Mouse (Mus musculus) adipocyte (in vitro differentiated cells): ENCODE results near the gene Vamp1.
"Not testable (repeated sequence)": the region's sequence is repeated elsewhere in the genome, so short reads cannot be mapped to it uniquely, and the experiment has no call there.

ENCODE experiments used
- DNase-seq: peaks from one replicate; pipeline ENCODE4 v3.0.0-alpha.2; 2016; ENCODE audit warnings: low spot score

Vamp1 gene

GRCm38 (mm10) chr6:125244551-125244950, 29.2 kb downstream of the Vamp1 start:
- DNase-seq, result peak; percentile 31

GRCm38 (mm10) chr6:125252285-125252684, 36.9 kb downstream of the Vamp1 start:
- DNase-seq, result no peak

DNA sequence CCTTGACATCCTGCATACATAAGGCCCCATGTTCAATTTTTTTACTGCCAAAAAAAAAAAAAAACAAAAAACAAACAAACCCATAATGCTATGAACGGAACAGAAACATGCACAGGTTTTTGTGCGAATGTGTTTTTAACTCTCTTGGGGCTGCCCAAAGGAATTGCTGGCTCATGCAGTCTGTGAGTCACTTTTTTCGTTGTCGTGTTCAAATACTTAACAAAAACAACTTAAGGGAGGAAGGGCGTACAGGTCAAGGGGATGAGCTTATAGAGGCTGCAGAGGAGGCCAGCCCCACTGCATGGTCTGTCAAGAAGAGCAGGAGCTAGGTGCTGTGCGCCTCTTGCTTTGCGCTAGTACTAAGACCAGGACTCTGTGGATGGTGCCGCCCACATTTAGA, 37.4 kb downstream of the Vamp1 start:
- DNase-seq, result no peak

DNA sequence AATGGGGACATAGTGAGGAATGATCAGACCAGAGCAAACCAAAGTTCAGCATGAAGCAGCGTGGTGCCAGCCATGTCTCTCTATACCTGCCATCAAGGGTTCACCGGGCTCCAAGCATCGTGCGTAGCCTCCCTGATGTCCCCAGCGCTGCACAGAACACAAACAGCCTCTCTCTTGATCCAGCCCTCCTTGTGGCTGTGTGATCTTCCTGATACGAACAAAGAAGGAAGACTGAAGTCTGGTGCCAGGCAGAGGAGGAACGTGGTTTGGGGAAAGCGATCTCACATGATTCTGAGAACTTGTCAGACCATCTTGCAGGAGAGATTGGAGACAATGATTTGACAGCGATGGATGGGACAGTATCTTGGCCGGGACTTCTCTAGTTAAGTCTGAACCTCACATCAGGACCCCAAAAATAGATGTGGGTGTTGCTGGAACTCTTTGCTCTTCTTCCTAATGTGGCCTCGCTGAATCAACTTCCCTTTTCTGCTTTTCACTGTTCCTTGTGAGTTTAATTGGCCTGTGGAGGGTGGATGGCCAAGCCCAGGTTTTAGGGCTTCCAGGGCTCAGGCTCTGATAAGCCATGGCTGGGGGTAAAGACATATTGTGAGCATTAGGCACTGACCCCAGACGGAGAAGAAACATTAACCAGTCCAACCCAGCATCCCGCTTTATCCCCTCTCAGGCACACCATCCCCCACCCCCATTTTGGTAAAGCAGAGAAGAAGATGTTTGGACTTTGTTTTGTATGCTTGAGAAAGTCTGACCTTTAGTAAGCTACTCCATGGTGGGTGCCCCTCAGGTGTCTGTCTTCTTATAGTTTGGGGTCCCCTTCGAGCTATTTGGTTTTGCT, 38.7 kb downstream of the Vamp1 start:
- DNase-seq, result no peak

DNA sequence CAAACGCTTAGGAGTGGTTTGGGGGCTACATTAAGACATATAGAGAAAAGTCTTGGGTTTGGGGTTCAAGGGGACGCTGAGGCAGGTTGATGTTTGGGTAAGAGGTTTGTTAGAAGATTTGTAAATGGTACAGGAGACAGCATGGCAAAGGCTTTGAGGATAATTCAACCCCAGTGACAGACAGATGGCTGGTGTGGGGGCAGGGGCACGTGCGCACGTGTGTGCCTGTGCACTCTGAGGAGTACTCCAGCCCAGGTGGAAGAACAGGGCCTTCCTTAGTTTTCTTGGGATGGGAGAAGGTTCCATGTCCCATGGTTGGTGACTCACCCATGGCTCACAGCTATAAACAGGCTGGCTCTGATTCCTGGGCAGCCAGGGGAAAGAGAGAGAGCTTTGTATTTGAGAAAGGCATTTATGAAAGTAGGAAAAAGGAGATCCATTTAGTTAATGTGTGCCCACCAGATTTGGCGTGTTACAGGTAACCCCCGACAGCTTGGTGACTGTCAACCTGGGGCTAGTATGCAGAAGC, 40.2 kb downstream of the Vamp1 start:
- DNase-seq, result no peak

GRCm38 (mm10) chr6:125256222-125256966, 41.0 kb downstream of the Vamp1 start:
- no peak for DNase-seq

DNA sequence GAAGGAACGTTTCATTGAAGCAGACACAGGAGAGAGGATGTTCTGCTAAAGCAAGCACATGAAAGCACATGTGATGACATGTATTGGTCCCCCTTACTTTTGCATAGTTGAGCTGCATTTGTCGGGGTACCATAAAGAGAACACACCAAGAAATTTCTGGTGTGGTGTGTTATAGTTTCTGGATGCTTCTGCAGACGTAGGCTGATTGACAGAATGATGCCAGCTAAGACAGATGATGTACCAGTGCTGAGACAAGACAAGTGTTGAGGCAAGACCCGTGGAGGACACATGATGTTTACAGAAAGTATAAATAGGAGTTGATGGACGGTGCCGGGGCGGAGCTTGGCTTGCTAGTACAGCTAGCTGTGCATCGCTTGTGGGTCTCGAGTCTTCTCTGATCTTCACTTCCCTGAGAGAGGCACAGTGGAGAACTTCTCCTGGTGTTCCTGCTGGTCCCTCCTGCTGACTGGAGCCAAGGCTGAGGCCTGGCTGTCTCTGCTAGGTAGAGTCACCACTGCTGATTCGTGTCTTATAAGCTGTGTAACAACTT, 44.7 kb downstream of the Vamp1 start:
- no peak for DNase-seq

DNA sequence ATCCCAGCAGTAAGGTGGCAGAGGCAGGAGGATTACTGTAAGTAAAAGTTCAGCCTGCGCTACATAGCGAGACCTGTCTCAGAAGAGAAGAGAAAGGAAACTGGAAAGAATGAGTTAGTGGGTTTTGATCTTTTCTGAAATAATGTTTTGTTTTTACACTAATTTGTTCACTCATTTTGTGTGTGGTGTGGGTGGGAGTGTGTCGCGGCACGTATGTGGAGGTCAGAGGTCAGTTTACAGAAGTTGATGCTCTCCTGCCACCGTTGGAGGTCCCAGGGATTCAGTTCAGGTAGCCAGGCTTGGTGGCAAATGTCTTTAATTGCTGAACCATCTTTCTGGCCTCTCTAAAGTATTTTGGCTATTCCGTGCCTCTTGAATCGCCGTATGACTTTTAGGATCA, 48.9 kb downstream of the Vamp1 start:
- no peak for DNase-seq

GRCm38 (mm10) chr6:125265239-125265638, 49.9 kb downstream of the Vamp1 start:
- no peak for DNase-seq

- no peak for DNase-seq
These were observed 50.7 kb downstream of the Vamp1 start for GRCm38 (mm10) chr6:125266091-125266490.

DNA sequence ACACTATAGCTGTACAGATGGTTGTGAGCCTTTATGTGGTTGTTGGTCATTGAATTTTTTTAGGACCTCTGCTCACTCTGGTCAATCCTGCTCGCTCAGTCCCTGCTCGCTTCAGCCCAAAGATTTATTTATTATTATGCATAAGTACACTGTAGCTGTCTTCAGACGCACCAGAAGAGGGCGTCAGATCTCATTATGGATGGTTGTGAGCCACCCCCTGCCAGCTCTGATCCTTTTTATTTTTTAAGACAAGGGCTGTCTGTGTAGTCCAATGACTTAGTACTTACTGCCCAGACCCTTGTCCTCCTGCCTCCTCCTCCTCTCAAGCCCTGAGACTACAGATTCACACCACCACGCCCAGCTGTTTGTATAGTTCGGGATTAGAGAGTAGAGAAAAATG, 51.2 kb downstream of the Vamp1 start:
- not testable (repeated sequence) for DNase-seq

GRCm38 (mm10) chr6:125267469-125267868, 52.1 kb downstream of the Vamp1 start:
- DNase-seq, result no peak

DNA sequence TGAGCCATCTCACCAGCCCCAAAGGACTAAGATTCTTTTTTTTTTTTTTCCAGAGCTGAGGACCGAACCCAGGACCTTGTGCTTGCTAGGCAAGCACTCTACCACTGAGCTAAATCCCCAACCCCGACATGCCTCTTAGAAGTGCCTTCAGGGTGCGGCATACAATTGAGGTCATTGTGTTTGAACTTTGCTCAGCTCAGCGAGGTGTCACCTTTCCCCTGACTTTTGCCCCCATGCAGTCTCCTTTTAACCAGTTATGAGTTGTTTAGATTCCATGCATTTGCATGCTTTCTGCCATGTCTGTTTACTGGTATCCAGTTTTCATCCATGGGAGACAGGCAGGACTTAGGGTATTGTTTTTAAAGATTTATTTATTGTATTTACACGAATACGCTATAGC, 53.4 kb downstream of the Vamp1 start:
- no peak for DNase-seq

- peak; percentile 100 for DNase-seq
These were observed 56.3 kb downstream of the Vamp1 start for GRCm38 (mm10) chr6:125271455-125272227.

- peak; percentile 24 for DNase-seq
These were observed 57.0 kb downstream of the Vamp1 start for GRCm38 (mm10) chr6:125272228-125272785.

DNA sequence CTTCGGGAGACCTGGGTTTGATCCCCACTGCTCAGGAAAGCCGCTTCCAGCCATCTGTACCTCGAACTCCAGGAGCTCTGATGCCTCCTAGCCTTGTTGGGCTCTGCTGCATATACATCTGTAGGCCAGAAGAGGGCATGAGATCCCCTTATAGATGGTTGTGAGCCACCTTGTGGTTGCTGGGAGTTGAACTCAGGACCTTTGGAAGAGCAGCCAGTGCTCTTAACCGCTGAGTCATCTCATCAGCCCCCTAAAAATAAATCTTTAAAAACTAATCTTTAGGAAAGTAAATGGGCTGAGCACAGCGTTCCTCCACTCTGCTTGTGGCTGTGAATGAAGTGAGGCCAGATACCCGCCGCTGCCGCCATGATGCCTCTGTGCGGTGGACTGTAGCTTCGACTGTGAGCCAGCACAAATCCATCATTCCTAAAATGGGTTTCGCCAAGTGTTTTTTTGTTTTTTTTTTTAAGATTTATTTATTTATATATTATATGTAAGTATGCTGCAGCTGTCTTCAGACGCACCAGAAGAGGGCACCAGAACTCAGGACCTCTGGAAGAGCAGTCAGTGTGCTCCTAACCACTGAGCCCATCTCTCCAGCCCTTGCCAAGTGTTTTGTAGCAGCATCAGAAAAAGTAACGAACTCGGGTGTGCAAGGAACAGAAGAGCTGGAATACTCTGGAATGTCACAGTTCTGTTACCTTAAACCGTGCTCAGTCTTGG, 59.7 kb downstream of the Vamp1 start:
- DNase-seq, result peak; percentile 76

- no peak for DNase-seq
These were observed 64.4 kb downstream of the Vamp1 start for GRCm38 (mm10) chr6:125279729-125280128.

GRCm38 (mm10) chr6:125282721-125283120, 67.4 kb downstream of the Vamp1 start:
- not testable (repeated sequence) for DNase-seq

DNA sequence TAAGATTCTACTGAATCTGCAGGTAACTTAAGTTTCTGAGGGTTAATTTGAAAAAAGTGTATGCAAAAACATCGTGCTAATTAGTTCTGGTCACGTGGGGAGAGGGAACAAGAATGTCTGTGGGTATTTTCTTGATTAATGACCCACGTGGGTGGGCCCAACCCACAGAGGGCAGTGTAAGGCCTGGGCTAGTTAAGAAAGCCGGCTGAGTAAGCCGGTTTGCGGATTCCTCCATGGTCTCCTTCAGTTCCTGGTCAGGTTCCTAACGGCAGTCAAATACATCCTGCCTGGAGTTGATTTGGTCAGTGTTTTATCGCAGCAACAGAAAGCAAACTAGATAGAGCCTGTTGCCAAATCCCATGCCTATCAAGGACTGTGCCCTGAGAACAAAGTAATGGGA, 68.9 kb downstream of the Vamp1 start:
- no peak for DNase-seq

GRCm38 (mm10) chr6:125284751-125285150, 69.4 kb downstream of the Vamp1 start:
- no peak for DNase-seq

DNA sequence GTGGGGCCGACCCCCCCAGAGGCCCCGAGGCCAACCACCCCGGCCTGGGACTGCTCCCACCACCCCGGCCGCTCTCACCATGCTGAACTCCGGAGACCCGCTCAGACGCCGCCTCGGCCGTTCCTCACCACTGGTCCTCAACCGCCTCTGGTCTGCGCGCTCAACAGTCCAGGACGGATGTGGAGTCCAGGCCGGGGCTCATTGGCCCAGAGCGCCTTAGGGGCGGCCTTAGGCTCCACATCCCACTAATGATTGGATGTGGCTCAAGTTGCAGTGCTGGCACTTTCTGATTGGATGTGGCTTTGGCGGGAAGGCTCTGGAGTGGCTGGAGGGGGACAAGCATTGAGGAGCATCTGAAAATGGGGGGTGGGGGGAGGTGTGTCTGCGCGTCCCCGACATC, 70.5 kb downstream of the Vamp1 start, which contains the start of gene Tuba3a:
Gene Tuba3a (minus strand): TSS at position 153 of the 400 bp plus-strand sequence.
- DNase-seq, result no peak
